Mouse (Mus musculus): ENCODE measurements at regions not wholly inside any gene's neighbourhood (a gene's known extent, or its start where the extent isn't known, plus 50 kb on each side); places are given as distances from the start of the nearest gene placed in this dataset.
A peak's percentile ranks its signal among the peaks of the same experiment; 100 is the strongest.

- H3K4me3 ChIP-seq (ENCODE audit: low read depth, low read length), result no peak overlapping the region
- H3K36me3 ChIP-seq (ENCODE audit: control insufficient read depth, insufficient read depth, low read length), result no peaks in the 10 kb centered on the region
- ATAC-seq (ENCODE audit: low read depth), result no peak
- H3K27me3 ChIP-seq (ENCODE audit: control insufficient read depth, insufficient read depth, low read length), result no peaks in the 10 kb centered on the region
- no peak overlapping the region for H3K4me2 ChIP-seq (ENCODE audit: low read depth, low read length)
- no peak overlapping the region for H3K9ac ChIP-seq (replicated peaks; ENCODE audit: low read depth, low read length)
- no peak overlapping the region for H3K27ac ChIP-seq (ENCODE audit: low read depth, low read length)
- WGBS, result 93% methylated on average over 7 of the region's 7 CpGs
- no peaks in the 10 kb centered on the region for H3K4me1 ChIP-seq (ENCODE audit: control insufficient read depth, insufficient read depth, low read length)
- no peaks in the 10 kb centered on the region for H3K9me3 ChIP-seq (ENCODE audit: control insufficient read depth, low read length)
Measured at GRCm38 (mm10) chr14:64511300-64511699, 407.2 kb downstream of the Prss52 start.

GRCm38 (mm10) chr14:64512726-64513125, 408.6 kb downstream of the Prss52 start:
- no peak overlapping the region for H3K9ac ChIP-seq (replicated peaks; ENCODE audit: low read depth, low read length)
- H3K4me1 ChIP-seq (ENCODE audit: control insufficient read depth, insufficient read depth, low read length), result no peaks in the 10 kb centered on the region
- H3K4me2 ChIP-seq (ENCODE audit: low read depth, low read length), result no peak overlapping the region
- H3K4me3 ChIP-seq (ENCODE audit: low read depth, low read length), result no peak overlapping the region
- ATAC-seq (ENCODE audit: low read depth), result no peak
- H3K27me3 ChIP-seq (ENCODE audit: control insufficient read depth, insufficient read depth, low read length), result no peaks in the 10 kb centered on the region
- 77% methylated on average over 7 of the region's 7 CpGs for WGBS
- no peak overlapping the region for H3K27ac ChIP-seq (ENCODE audit: low read depth, low read length)
- H3K9me3 ChIP-seq (ENCODE audit: control insufficient read depth, low read length), result no peaks in the 10 kb centered on the region
- no peaks in the 10 kb centered on the region for H3K36me3 ChIP-seq (ENCODE audit: control insufficient read depth, insufficient read depth, low read length)

DNA sequence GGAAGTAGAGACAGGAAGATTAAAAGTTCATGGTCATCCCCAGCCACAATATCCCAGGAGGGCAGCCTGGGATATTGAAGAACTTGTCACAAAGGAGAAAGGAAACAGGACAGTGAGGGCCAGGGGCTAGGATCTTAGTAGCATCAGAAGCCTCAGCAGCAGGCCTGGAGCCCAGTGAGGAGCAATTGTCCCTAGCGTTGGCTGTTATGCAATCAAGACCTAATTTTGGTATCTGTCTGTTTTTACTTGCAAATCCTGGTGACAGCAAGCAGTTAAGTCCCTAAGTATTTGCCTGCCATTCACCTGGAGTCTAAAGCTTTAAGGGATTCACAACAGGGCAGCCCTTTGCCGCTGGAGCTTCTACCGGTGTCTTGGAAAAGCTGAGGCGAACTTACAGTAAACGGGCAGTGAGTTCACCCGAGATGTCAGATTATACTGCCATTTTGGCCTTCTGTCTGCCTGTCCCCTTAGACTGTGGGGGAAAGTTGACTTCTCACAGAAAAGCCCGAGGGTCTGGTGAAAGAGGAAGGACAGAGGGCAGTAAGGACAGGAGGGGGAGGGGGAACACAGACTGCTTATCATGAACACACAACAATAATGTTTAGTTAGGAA, 413.6 kb downstream of the Prss52 start:
- H3K27ac ChIP-seq (ENCODE audit: low read depth, low read length), result no peak overlapping the region
- no peak overlapping the region for H3K4me2 ChIP-seq (ENCODE audit: low read depth, low read length)
- WGBS, result 68% methylated on average over 7 of the region's 7 CpGs
- no peak overlapping the region for H3K9ac ChIP-seq (replicated peaks; ENCODE audit: low read depth, low read length)
- H3K36me3 ChIP-seq (ENCODE audit: control insufficient read depth, insufficient read depth, low read length), result no peaks in the 10 kb centered on the region
- H3K4me1 ChIP-seq (ENCODE audit: control insufficient read depth, insufficient read depth, low read length), result no peaks in the 10 kb centered on the region
- no peaks in the 10 kb centered on the region for H3K9me3 ChIP-seq (ENCODE audit: control insufficient read depth, low read length)
- H3K27me3 ChIP-seq (ENCODE audit: control insufficient read depth, insufficient read depth, low read length), result no peaks in the 10 kb centered on the region
- no peak overlapping the region for H3K4me3 ChIP-seq (ENCODE audit: low read depth, low read length)
- no peak for ATAC-seq (ENCODE audit: low read depth)

DNA sequence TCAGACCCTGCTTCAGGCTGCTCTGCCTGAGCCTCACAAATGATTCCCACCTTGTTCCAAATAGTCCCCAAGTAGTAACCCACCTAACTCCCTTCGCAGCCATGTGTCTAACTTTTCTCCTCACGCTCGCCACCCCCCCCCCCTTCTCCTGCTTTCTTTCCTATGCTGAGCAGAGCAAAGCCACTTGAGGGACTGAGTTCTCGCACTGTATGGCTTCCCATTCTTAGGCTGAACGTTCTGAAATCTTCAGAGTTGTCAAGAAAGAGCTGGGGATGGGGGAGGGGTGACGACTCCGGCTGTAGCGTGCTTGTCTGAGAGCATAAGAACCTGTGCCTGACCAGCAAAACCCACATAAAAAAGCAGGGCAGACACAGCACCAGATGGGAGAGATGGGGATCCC, 420.6 kb downstream of the Prss52 start:
- Histone ChIP-seq H3K4me3 (ENCODE audit: low read depth, low read length) (no peak overlapping the region), H3K9ac (replicated peaks; ENCODE audit: low read depth, low read length) (no peak overlapping the region), H3K4me2 (ENCODE audit: low read depth, low read length) (no peak overlapping the region), H3K9me3 (ENCODE audit: control insufficient read depth, low read length) (no peaks in the 10 kb centered on the region), H3K27ac (ENCODE audit: low read depth, low read length) (no peak overlapping the region), H3K36me3 (ENCODE audit: control insufficient read depth, insufficient read depth, low read length) (no peaks in the 10 kb centered on the region), H3K27me3 (ENCODE audit: control insufficient read depth, insufficient read depth, low read length) (no peaks in the 10 kb centered on the region), H3K4me1 (ENCODE audit: control insufficient read depth, insufficient read depth, low read length) (0 out of 2 replicates have a peak, but pooled peaks cover 3% of the 10 kb centered on the region)
- ATAC-seq (ENCODE audit: low read depth), result no peak
- WGBS, result 49% methylated on average over 8 of the region's 8 CpGs

DNA sequence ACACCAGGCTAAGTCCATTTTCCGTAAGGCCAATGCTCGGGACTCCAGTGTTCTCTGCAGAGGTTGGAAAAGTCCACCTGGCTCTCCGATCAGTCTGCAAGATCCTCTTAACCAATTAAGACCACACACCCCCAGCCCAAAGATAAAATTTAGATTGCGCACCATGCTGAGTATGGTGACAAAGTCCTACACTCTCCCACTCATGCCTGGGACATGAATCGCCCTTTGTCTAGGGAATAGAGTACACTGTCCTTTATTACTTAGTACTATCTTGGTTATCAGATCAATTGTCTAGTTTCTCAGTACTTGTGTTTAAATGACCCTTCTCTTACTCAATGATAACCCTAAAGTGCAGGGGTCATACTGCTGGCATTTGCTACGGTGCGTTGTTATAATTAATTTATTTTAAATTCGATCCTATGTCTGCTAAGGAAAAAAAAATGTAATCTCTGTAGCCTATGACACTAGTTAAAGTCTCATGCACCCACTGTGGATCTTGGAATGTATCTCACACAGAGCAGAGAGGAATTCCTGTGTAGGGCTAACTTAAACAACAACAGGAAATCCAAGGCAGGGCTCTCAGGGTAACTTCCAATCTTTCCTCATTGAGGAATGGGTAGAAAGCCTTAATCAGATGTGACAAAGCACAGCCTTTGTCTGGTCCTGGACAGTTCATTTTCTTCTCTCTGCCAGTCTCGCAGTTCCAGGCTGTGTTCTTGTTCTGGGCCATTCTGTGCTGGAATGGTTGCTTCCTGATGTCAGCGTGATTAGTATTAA, 421.4 kb downstream of the Prss52 start:
- H3K9me3 ChIP-seq (ENCODE audit: control insufficient read depth, low read length), result no peaks in the 10 kb centered on the region
- WGBS, result 76% methylated on average over 10 of the region's 10 CpGs
- ATAC-seq (ENCODE audit: low read depth), result no peak
- no peaks in the 10 kb centered on the region for H3K36me3 ChIP-seq (ENCODE audit: control insufficient read depth, insufficient read depth, low read length)
- 0 out of 2 replicates have a peak overlapping the region, but pooled peaks have one; percentile 16 for H3K27ac ChIP-seq (ENCODE audit: low read depth, low read length)
- no peaks in the 10 kb centered on the region for H3K27me3 ChIP-seq (ENCODE audit: control insufficient read depth, insufficient read depth, low read length)
- H3K9ac ChIP-seq (replicated peaks; ENCODE audit: low read depth, low read length), result no peak overlapping the region
- H3K4me1 ChIP-seq (ENCODE audit: control insufficient read depth, insufficient read depth, low read length), result 0 out of 2 replicates have a peak, but pooled peaks cover 3% of the 10 kb centered on the region
- no peak overlapping the region for H3K4me3 ChIP-seq (ENCODE audit: low read depth, low read length)
- H3K4me2 ChIP-seq (ENCODE audit: low read depth, low read length), result no peak overlapping the region

GRCm38 (mm10) chr14:64530541-64530940, 426.5 kb downstream of the Prss52 start:
- WGBS, result 64% methylated on average over 3 of the region's 3 CpGs

GRCm38 (mm10) chr14:64531221-64531949, 427.3 kb downstream of the Prss52 start:
- no peaks in the 10 kb centered on the region for H3K36me3 ChIP-seq (ENCODE audit: control insufficient read depth, insufficient read depth, low read length)
- no peak overlapping the region for H3K27ac ChIP-seq (ENCODE audit: low read depth, low read length)
- no peak overlapping the region for H3K9ac ChIP-seq (replicated peaks; ENCODE audit: low read depth, low read length)
- no peaks in the 10 kb centered on the region for H3K9me3 ChIP-seq (ENCODE audit: control insufficient read depth, low read length)
- WGBS, result 53% methylated on average over 7 of the region's 7 CpGs
- ATAC-seq (ENCODE audit: low read depth), result no peak
- no peaks in the 10 kb centered on the region for H3K27me3 ChIP-seq (ENCODE audit: control insufficient read depth, insufficient read depth, low read length)
- no peak overlapping the region for H3K4me3 ChIP-seq (ENCODE audit: low read depth, low read length)
- no peak overlapping the region for H3K4me2 ChIP-seq (ENCODE audit: low read depth, low read length)
- H3K4me1 ChIP-seq (ENCODE audit: control insufficient read depth, insufficient read depth, low read length), result peaks cover 16% of the 10 kb centered on the region

More at GRCm38 (mm10) chr14:64530541-64530940, 426.5 kb downstream of the Prss52 start:
- Histone ChIP-seq H3K27me3 (ENCODE audit: control insufficient read depth, insufficient read depth, low read length) (no peaks in the 10 kb centered on the region), H3K9ac (replicated peaks; ENCODE audit: low read depth, low read length) (no peak overlapping the region), H3K4me1 (ENCODE audit: control insufficient read depth, insufficient read depth, low read length) (peaks cover 16% of the 10 kb centered on the region), H3K36me3 (ENCODE audit: control insufficient read depth, insufficient read depth, low read length) (no peaks in the 10 kb centered on the region), H3K4me2 (ENCODE audit: low read depth, low read length) (no peak overlapping the region), H3K27ac (ENCODE audit: low read depth, low read length) (no peak overlapping the region), H3K9me3 (ENCODE audit: control insufficient read depth, low read length) (no peaks in the 10 kb centered on the region), H3K4me3 (ENCODE audit: low read depth, low read length) (no peak overlapping the region)
- ATAC-seq (ENCODE audit: low read depth), result no peak

DNA sequence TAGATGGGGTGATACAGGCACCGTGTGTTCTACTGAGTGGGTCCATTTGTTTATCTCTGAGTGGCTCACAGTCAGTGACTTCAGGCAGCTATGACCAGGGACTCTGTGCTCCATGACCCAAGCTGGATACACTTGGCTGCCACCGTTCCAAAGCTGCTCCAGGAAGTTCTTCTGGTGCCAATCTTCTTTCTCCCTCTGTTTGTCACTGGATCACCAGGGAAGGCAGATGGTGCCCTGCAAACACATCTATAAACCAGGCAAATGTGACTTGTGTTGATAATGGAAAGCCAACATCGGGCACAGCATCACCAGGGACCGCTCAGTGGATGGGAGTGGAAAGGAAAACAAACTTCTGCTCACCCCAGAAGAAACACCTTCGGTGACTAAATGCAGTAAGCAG, 428.3 kb downstream of the Prss52 start:
- Histone ChIP-seq H3K27me3 (ENCODE audit: control insufficient read depth, insufficient read depth, low read length) (no peaks in the 10 kb centered on the region), H3K36me3 (ENCODE audit: control insufficient read depth, insufficient read depth, low read length) (no peaks in the 10 kb centered on the region), H3K4me2 (ENCODE audit: low read depth, low read length) (no peak overlapping the region), H3K4me1 (ENCODE audit: control insufficient read depth, insufficient read depth, low read length) (peaks cover 16% of the 10 kb centered on the region), H3K27ac (ENCODE audit: low read depth, low read length) (peak overlapping the region; percentile 18; the same call in 1 of the 2 replicates), H3K9ac (replicated peaks; ENCODE audit: low read depth, low read length) (no peak overlapping the region), H3K4me3 (ENCODE audit: low read depth, low read length) (no peak overlapping the region), H3K9me3 (ENCODE audit: control insufficient read depth, low read length) (no peaks in the 10 kb centered on the region)
- ATAC-seq (ENCODE audit: low read depth), result no peak
- WGBS, result 86% methylated on average over 5 of the region's 5 CpGs

Measured in neural tube, embryonic 14.5 days (tissue).